Mouse (Mus musculus) erythroid progenitor cell, adult 5-6 weeks (primary cell): ENCODE results near the gene Exoc3l4. TPM values are rescaled to one million over a fixed set of nuclear protein-coding genes. Genes with fewer than 3 reads are reported as not detected.

Source experiments
- ATAC-seq: replicated peaks from 2 replicates; pipeline ENCODE4 v1.8.0; 2016; ENCODE audit warnings: moderate number of reproducible peaks, mild to moderate bottlenecking, moderate TSS enrichment, inconsistent platforms; ENCODE audit not compliant: poor library complexity, low FRiP score, severe bottlenecking
- total RNA-seq, 2 experiments: library from RNA; stranded (forward) in 1 of 2; stranded (reverse) in 1 of 2; fragments of 150-400 nt in 1 of 2; fragments of 186-747, 209-891 nt in 1 of 2; gene quantifications; 2 replicates each; pipeline versions ENCODE4 v1.2.3 to v1.2.4; 2015 to 2017; ENCODE audit warnings: low replicate concordance in 2 of 2

Exoc3l4 gene
- total RNA-seq, 2 experiments from 2014 or later: not detected

DNA sequence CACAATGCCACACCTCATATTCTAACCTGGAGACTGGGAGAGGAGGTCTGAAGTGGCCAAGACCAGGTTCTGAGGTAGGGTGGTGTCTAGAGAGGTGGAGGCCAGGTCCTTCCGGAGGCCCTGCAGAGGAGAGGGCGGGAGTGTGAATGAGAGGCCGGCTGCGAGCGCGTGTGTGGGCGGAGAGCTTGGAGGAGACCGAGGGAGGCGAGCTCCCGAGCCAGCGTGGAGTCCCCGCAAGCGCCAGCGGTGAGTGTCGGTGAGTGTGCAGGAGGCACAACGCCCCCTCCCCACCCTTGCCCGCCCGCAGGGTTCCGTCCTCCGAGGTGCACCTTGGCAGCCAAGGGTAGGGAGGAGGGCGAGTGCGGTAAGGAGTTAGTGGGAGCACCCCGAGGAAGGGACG, 10.2 kb upstream of the Exoc3l4 start, which contains the start of gene Lbhd2:
TSS of gene Lbhd2 (plus strand) at position 188 of the 400 bp plus-strand sequence.
- ATAC-seq: no peak

DNA sequence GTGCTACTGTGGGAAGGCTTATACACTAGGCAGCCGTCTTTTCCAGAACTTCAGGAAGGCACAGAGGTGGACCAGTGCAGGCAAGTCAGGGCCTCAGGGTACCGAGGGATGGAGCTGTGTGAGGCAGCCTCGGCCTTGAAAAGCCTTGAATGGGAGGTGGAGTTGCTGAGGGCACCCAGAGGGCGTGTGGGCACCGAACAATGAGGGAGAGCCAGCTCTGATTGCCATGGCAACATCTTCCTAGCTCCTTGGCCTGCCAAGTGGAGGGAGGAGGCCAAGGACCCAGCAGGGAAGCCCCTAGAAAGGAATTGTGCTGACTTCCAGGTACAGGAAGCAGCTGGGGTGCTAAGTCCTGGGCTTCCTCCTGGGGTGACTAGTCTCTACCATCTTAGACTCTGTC, 7.2 kb upstream of the Exoc3l4 start:
- ATAC-seq: no peak

DNA sequence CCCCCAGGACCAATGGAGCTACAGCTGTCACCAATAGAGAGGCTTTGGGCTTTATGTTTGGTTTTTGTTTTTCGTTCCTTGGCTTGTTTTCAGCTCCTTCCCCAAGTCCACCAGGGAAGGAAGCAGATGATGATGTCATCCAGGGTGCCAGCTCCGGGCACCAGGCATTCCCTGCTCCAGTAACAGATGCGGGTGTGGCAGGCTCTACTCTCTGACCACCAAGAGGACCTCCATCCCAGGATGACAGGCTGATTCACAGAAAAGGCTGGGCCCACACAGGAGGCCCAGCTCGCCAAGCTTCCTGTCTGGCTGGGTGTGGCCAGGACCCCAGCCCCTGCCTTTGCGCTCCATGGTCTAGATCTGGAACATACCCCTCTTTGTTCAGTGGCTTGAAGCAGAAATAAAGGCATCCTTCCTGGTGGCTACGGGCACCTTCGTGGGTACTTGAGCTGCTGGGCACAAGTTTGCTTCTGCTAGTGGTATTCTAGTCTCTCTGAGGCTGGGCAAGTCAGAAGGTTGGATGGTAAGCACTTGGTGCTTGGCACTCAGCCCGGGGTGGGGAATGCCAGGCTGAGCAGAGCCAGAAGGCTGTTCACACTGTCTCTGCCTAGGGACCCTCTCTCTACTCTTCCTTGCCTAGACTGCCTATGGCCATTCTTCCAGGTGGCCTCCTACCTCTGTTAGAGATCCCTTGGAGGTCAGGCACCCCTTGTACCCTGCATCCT, 5.0 kb upstream of the Exoc3l4 start:
- no peak for ATAC-seq

DNA sequence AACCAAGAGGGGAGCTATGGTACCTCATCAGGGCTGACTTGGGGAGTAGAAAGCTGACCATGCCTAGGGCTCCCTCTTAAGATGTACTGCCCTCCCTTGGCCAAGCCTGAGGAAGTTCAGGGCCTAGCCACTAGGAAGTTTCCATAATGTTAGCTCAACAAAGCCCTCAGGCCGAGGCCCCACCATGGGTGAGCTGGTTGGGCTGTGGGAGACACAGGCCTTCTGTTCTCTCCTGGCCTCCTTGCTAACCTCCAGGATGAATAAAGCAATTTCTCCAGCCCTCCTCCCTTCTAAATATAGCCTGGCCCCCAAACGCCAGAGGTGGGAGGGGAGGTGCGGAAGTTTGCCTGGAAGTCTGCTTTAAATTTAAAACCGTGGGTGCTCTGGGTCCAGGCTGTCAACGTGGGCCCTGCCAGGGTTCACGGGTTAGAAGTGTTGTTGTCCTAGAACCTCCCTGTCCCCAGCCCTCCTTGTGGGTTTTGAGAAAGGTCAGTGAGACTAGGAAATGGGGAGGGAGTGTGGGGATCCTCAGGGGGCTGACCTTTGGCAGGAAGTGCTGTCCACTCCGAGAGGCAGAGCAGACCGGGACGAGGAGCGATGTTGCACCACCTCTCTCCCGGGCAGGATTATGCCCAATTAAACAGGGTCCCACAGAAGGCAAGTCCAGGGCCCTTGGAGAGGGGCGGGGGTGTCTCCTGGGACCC, 4.1 kb upstream of the Exoc3l4 start:
- ATAC-seq: 0 out of 2 replicates have a peak, but pooled peaks have one; percentile 1

DNA sequence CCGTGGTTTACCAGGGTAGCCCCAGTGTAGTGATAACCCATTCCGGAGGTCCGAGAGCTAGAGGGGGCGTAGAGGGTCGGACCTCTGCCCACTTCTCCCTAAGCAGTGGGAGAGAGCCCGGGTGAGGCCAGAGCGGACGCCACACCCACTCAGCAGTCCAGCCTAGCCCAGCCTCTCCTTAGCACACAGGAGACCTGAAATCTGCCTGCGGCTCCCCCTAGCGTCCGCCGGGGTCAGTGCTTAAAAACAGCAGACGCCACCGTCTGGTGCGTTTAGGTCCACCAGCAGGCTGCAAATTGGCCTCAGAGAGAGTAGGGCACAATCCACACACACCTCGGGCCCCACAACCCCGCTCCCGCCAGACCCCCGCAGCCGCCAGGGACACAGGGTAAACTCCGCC, 3.5 kb upstream of the Exoc3l4 start:
- ATAC-seq: peak; percentile 90

DNA sequence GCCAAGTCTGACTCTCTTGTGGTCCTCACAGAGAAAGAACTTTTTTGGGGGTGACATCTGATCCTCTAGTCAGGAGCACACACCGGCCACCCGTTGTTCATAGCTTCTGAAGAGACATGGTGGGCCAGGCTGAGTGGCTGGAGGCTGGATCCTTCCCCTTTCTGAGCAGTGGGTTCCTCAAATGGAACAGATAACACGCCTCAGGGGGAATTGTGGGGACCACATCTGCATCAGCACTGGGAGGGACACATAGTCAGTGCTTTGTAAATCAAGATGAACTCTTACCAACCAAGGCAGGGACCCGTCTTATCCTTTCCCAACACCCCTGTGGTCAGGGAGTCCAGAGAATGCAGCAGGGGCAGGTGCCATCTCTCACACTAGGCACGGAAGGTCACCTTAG, 3.1 kb downstream of the Exoc3l4 start:
- no peak for ATAC-seq

DNA sequence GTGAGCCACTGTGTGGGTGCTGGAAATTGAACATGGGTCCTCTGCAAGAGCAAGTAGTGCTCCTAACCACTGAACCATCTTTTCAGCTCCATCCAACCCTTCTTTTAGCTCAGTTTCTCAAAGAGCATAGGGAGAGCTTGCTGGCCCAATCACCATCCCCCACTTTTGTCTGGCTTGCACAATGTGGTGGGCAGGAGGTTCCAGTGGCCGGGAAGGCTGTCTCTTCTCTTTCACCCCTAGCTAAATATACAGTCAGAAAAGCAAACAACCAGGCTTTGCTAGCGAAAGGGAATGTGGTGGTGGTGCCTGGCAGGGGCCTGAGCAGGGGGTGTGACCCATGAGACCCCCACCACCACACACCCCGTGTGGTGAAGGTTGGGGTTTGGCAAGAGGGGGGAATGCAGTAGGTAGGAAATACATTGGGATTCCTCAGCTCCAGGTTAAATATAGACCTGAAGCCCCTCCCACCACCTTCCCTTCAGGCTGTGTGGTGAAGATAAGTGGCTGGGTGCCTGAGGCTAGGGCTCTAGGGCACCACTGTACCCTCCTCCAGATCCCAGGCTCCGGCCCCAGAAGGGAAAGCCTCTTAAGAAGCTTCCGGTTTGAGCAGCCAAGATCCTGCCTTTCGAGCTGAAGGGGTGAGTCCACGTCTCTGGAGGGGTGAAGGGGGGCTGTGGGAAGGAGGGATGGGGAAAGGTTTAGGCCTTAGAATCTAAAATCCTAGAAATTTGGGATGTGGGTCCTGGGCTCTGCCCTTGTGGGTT, 4.3 kb downstream of the Exoc3l4 start:
- ATAC-seq: no peak

DNA sequence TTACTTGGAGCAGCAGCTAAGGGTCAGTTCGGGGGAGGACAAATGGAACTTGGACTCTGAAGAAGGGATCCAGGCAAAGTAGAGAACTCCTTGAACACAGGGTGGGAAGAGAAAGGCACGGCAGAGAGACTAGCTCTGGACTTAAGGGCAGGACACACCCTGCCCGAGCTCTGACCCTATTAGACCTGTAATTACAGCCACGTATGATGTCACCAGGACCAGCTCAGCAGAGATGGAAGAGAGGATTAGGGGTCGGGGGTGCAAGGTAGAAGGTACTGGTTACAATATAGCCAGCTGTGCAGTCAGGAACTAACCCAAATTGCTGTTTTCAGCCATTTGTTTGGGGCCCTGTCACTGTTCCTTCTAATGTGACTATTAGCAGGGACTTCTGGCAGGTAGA, 6.0 kb downstream of the Exoc3l4 start:
- no peak for ATAC-seq

DNA sequence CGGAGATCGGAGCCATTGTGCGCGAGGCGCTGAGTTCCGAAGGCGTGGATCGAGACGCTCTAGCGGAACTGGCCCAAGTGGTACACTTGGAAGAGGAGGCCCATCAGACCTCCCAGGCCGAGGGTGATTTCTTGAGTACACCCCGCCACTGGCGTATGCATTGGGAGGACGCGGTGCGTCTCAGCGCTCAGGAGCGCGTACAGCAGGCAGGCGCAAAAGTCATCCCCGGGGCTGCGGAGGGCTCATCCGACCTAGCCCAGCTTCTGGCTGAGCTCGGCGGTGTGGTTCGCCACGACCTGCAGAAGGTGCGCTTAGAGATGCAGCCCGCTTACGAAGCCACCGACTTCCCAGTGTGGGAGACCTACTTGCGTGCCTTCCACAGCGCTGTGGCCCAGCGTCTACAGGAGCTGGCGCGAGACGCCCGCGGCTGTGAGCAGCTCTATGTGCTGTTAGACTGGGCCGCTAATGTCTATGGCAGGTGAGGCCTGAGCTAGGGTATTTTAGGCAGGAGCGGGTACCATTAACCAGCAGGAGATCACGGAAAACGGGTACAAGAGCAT, 6.8 kb downstream of the Exoc3l4 start:
- ATAC-seq: no peak

DNA sequence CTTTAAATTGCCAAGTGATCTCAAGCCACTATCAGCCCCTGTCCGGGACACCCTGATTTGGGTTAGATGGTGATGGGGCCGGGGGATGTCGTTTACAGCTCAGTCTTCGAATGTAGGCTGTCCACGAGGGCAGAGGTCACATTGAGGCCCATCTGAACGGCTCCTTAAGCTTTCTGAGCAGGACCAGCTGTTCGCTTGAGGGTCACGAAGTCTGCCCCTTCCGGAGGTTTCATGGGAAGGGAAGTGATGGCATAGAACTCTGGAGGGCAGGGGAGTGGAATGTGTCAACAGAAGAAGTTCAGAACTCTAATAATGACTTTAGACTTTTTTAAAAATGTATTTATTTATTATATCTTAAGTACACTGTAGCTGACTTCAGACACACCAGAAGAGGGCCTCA, 7.7 kb downstream of the Exoc3l4 start:
- no peak for ATAC-seq

DNA sequence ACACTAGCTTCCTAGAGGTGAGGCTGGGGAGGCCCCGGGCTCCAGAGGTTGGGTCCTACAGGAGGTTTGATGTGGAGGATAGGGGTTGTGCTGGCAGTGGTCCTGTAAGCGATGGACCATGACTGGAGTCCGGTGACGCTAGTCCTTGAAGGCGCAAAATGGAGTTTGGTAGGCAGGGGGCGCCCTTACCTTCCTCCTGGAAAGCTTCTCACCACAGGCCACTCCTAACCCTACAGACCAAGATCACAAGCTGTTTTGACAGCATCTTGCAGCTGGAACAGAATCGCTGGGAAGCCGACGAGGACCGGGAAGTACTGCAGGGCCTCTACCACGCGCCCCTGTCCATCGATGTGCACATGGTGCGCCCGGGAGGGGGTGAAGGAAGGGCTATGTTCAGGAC, 8.4 kb downstream of the Exoc3l4 start:
- peak; percentile 47 for ATAC-seq

DNA sequence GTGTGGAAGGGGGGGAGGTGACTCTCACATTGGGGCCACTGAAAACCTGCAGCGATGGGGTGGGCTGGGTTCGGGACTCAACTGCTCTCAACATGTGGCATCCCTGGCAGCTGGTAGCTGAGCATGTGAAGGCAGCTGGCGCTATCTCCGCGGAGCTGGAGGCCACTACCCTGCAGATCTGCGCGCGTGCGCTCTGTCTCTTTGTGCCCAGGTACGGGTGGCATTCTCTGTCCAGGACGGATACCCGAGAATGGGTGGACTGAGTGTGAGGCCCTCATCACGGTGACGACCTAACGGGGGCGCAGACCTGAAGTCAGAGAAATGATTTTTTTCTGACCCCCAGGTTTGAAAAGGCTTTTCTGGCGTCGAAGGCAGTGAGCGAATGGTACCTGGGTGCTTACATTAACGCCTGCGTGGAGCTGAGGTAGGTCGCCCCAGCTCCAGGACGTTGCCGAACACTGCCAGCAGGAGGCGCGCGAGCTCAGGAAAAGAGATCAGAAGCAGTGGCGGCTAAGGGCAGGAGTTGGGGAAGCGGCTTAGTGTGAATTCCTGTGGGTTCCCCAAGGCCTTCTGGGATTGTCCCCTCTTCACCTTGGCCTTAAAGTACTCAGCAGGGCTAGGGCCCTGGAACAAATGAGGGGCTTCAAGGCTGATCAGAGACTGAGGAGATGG, 9.1 kb downstream of the Exoc3l4 start:
- ATAC-seq: peak; percentile 77

DNA sequence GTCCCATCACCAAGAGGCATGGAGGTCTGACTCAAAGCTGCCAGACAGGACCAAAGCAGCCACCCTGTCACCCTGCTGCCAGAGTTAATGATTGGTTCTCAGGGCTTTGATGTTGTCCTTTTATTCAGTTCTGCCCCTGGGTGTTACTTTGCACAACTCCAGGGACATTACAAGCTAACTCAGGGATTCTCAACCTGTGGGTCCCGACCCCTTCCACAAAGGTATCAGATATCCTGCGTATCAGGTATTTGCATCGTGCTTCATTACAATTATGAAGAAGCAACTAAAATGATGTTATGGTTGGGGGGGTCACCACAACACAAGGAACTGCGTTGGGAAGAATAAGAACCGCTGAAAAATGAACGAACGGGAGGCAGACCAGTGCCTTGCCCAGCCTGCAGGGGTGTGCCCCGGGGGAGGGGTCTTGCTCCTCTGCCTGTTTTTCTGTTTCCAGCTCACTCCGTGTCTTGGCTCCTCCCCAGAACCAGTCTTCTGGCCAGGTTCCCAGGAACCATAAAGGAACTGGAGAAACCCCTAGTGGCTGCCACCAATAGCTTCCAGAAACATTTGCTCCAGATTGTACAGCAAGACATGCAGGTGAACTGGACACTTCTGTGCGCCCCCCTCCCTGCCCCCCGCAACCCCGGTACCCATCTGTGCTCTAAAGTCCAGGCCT, 10.8 kb downstream of the Exoc3l4 start:
- no peak for ATAC-seq

DNA sequence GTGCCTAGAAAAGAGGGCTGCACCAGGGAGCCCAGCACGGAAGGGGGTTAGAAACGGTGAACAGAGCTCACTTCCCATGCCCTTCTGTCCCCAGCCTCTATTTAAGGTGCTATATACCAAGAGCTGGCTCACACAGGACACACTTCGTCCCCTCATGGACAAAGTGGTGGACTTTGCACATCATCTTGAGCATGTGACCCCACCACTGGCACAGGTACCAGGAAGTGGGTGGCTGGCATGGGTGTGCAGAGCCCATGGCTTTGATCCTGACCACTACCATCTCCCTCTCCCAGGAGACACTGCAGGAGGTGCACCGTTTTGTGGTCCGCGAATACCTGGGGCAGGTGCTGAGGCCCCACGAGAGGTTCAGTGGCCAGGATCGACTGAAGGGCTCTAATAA, 11.5 kb downstream of the Exoc3l4 start:
- ATAC-seq: no peak

DNA sequence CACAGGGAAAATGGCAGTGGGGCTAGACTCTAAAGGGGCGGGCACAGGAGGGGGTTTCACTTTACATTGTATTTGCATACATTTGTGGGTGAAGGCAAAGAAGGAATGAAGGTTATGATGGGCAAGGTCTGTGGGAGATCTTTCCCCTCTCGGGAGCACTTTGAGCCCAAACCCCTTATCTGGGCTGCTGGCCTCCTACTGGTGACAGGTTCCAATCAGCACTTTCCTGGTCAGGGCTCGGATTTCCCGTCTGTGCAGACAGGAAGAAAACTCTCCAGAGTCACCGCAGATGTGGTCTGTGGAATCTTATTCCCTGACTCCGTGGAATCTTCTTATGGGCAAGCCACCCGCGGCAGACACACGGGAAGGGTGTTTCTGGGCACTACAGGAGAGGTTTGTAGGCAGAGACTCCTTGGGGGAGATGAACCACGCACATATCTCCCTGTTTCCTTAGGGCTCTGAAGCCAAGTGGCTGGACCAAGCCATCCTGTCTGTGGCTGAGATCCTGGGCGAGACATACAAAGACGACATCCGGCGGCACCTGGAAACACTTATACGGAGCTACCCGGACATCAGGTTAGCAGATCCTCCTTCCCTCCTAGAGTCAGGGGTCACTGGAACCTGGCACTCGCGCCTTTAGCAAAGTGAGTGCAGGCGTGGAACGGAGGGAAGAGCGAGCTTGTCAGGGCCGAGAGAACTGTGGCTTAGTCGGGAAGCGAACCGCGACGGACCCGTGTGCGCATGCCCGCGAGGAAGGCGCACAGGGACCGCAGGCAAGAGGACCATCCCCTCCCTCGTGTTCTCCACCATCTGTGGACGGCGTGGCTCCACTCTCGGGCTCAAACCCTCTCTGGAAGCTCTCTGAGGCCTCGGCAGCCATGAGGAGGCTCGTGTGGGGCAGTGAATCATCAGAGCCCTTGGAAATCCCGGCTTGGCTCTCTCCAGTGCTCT, 12.4 kb downstream of the Exoc3l4 start:
- ATAC-seq: peak; percentile 5; the same call in 1 of the 2 replicates

DNA sequence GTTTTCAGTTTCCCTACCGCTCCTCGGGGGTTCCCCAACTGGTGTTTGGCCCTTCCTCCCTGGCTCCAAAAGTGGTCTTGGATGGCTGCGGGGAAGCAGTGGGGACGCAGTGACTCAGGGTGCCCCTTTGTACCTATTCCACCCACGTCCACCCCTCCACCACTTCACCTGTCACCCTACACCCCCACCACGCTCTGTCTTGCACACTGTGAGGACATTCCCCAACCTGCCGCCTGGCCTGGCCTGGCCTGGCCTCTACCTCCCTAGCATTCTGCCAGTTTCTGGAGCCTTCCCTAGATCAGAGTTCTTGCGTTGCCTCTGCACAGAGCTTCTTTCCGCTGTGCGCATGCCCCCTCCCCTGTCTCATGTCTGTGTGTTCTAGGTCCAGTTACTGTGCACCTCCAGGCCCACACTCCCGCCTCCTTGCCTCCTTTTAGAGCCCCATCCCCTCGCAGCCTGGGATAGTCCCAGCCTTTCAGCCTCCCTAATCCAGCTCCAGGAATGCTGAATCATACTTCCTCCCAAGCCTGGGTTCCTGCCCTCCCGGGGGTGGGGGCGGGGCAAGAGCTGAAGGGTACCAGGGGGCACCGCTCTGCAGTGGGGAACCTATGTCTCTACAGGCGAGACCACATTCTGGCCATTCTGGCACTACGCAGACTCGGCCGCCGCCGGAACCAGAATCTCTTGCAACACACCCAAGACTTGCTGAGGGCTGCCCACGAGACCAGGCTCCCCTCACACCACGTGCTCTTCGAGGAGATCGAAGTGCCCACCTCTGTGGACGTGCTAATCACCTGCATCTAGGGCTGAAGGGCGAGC, 13.4 kb downstream of the Exoc3l4 start:
- ATAC-seq: no peak
